Mouse (Mus musculus) brown adipose tissue, adult 24 weeks (tissue): ENCODE measurements around the gene Zfyve21. TPM values are rescaled to one million over a fixed set of nuclear protein-coding genes. Genes with fewer than 3 reads are reported as not detected.

ENCODE experiments used
- H3K27ac ChIP-seq: fragments of 200-500 bp; replicated peaks from 2 replicates; pipeline ENCODE4 v1.5.1; 2012; ENCODE audit warnings: low read depth, mild to moderate bottlenecking, low read length
- H3K4me1 ChIP-seq: fragments of 200-500 bp; 2 replicates; pipeline ENCODE4 v1.6.1; 2012; ENCODE audit warnings: low read length, mixed read lengths; ENCODE audit not compliant: control insufficient read depth, insufficient read depth, insufficient read length
- H3K4me3 ChIP-seq: fragments of 200-500 bp; 2 replicates; pipeline ENCODE4 v1.5.1; 2012; ENCODE audit warnings: low read depth, mild to moderate bottlenecking, low read length, moderate library complexity; ENCODE audit not compliant: insufficient read depth
- polyA plus RNA-seq: library from polyadenylated mRNA; stranded (reverse); fragments of >200 nt; gene quantifications from 2 replicates; pipeline ENCODE4 v1.2.4, GENCODE M21; 2012; ENCODE audit not compliant: missing spikeins, insufficient read depth, insufficient read length

The Zfyve21 gene
- 36.1 and 41.4 TPM in 2 replicates for polyA plus RNA-seq

DNA sequence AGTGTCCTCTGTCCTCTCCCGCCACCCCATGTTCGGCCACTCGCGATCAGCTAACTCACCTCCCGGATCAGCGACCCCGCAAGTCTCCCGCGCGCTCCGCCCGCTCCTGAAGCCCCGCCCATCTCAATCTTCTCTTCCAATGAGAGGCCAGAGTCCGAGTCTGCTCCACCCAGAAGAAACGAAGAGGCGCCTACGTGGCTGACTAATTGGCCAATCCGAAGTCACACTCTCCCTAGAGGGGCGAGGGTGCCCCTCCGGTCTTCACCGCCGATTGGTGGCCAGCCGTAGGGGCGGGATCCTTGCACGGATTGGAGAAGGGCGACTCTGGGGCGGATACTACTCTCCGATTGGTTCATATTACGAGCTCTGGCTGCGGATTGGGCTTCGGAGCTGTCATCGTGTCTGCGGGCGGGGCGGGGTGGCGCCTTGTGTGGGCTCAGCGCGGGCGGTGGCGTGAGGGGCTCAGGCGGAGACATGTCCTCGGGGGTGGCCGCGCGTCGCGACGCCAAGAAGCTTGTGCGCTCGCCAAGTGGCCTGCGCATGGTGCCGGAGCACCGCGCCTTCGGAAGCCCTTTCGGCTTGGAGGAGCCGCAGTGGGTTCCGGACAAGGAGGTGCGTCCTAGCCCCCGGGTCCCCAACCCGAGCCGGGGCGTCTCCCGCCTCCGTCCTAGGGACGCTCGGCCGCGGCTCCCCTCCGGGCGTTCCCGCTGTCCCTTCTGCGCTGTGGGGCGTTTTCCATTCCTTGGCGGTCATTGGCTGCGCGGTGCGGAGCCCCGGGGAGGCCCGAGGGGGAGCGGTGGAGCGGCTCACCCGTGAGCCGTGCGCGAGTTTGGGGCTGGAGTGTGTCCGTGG, at the start of gene Zfyve21, which contains the start of gene Xrcc3:
TSS of gene Zfyve21 (plus strand) at position 405 of the 852 bp plus-strand sequence.
TSS of gene Xrcc3 (minus strand) at position 108 of the 852 bp plus-strand sequence.
- Histone ChIP-seq H3K4me1 (no peaks in the 10 kb centered on the region; the same call in 1 of the 2 replicates), H3K27ac (peak within 1 kb of the TSS; percentile 54), H3K4me3 (peak within 1 kb of the TSS; percentile 78)

DNA sequence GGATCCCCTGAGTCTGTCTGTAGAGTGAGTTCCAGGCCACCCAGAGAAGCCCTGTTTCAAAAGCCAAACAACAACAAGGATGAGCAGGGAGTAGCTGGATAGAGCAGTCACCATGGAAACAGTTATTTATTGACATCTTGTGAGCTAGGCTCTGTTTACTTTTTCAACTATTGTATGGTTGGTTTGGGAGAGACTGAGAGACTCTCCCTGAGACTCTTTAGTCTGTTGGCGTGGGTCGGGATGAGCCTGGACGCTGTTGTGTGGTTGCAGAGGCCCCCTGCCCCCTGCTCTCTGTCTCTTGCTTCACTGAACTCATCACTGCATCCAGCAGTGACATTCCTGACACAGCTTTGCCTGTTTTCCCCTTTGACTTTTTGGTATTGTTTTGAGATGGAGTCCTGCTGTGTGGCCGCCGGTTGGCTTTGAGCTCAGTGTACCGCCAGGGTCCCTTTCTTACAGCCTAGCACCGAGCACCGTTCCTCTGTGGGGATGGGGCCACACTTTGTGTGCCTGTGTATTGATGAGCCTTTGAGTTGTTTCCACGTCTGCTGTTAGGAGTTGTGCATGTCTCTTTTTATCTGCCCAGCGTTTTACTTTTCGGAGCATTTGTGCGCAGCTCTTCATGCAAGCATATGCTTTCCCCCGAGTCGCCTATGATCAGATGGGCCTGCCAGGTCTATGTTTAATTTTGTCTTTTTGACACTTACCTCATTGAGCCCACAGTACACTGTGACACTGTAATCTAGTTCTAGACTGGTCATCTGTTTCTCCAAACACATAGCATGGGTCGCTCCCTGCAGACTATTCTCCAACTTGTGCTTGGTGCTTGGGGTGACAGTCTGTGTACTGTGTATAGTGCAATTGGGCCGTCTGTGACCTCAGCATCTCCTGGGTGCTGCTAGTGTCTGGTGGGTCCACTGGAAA, 47.4 kb upstream of the Zfyve21 start:
- no peak overlapping the region for H3K4me3 ChIP-seq
- H3K27ac ChIP-seq = no peak overlapping the region
- peaks cover 25% of the 10 kb centered on the region for H3K4me1 ChIP-seq

DNA sequence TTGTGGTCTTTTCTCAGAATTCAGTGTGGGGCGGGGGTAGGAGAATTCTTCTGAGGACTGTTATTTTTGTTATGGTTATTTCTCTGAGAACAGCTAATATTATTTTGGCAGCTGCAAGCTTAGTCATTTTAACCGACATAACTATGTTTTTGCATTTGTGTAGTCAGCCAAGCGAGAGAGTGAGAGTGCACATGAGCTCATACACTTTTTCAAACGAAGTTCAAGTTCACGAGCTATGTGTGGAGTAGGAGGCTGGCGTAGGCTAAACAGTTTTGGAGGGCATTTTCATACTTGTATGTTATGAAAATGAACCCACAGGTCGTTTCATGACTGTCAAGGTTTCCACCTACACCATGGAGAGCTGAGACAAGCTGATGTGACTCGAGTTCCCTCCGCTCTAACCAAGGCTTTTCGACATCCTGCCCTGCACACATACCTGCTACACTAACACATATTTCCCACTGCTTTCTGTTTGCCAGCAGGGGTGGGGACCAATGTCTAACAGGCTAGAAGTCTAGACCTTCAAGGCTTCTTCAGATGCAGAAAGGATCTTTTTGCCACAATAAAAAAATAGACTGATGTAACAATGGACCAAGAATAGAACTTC, 45.5 kb upstream of the Zfyve21 start:
- H3K27ac ChIP-seq = no peak overlapping the region
- H3K4me3 ChIP-seq = no peak overlapping the region
- peaks cover 20% of the 10 kb centered on the region for H3K4me1 ChIP-seq

DNA sequence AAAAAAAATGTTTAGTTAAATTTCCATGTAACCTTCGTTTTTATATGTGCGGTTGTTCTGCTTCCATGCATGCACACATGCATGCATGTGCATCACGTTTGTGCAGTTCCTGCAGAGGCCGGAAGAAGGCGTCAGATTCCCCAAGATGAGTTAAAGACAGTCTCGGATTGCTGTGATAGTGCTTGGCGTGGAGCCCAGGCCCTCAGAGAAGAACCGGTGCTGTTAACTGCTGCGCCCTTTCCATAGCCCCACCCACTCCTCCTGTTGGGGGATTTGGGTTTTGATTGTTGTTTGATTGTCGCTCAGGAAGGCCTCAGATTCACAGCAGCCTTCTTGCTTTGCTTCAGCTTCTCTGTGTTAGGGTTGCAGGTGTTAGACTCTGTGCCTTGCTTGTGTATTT, 44.7 kb upstream of the Zfyve21 start:
- Histone ChIP-seq H3K4me3 (no peak overlapping the region), H3K4me1 (peaks cover 20% of the 10 kb centered on the region), H3K27ac (peak overlapping the region; percentile 36; the same call in 1 of the 2 replicates)

DNA sequence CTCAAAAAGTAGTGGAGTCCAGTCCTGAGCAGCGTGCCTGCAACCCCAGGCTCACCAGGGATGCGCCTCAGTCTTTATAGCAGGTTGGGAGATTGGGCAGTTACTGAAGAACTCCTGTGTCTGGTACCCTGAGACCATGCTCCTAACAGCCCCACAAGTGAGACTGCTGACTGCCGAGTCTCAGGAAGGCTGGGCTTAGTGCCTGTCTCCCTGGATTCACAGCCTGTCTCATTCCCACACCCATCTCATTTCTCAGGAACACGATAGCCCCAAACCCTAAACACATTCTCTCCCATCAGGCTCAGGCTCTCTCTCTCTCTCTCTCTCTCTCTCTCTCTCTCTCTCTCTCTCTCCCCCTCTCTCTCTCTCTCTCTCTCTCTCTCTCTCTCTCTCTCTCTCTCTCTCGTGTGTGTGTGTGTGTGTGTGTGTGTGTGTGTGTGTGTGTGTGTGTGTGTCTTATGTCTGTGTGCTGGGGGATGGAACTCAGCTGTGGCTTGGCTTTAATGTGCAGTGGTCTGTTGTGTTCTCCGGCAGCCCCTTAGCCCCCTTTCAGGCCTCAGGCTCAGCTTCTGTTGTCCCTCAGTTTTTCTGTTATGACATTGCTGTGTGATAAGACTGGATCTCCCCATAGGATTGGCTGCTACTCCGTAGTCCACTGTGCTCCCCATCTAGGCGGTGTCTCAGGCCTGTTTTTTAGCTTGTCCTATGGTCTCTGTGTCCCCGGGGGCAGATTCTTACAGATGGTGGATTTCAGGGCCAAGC, 44.0 kb upstream of the Zfyve21 start:
- peaks cover 20% of the 10 kb centered on the region for H3K4me1 ChIP-seq
- H3K4me3 ChIP-seq = no peak overlapping the region
- peak overlapping the region; percentile 36; the same call in 1 of the 2 replicates for H3K27ac ChIP-seq

GRCm38 (mm10) chr12:111770651-111771050, 43.3 kb upstream of the Zfyve21 start:
- peaks cover 18% of the 10 kb centered on the region for H3K4me1 ChIP-seq
- H3K4me3 ChIP-seq = no peak overlapping the region
- 0 out of 2 replicates have a peak overlapping the region, but pooled peaks have one; percentile 31 for H3K27ac ChIP-seq

- Histone ChIP-seq H3K4me3 (no peak overlapping the region), H3K27ac (no peak overlapping the region), H3K4me1 (peaks cover 15% of the 10 kb centered on the region)
Measured at GRCm38 (mm10) chr12:111774156-111774555, 39.8 kb upstream of the Zfyve21 start.

DNA sequence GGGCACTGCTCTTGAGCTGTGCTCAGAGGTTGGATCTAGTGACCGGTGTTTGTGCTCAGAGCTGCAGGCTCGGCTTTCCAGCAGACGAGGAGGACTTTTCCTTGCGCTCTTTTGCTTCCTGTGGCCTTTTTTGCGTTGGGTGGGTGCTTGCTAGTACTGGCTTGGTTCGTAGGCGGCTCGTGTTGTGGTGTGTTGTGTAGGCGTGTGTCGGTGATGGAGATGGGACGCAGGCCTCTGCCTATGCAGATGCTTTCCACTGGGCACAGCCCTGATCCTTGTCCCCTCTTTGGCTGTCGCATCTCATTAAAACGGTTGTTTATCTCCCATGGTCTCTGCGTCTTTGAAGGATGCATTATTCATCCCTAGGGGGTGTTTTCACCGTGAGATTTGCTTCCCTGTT, 39.1 kb upstream of the Zfyve21 start:
- Histone ChIP-seq H3K4me3 (no peak overlapping the region), H3K4me1 (peaks cover 11% of the 10 kb centered on the region), H3K27ac (no peak overlapping the region)

- Histone ChIP-seq H3K4me1 (peaks cover 4% of the 10 kb centered on the region; the same call in 1 of the 2 replicates), H3K27ac (peak overlapping the region; percentile 72), H3K4me3 (no peak overlapping the region)
Measured at GRCm38 (mm10) chr12:111777919-111778318, 36.1 kb upstream of the Zfyve21 start.

GRCm38 (mm10) chr12:111779544-111779943, 34.4 kb upstream of the Zfyve21 start:
- peaks cover 4% of the 10 kb centered on the region; the same call in 1 of the 2 replicates for H3K4me1 ChIP-seq
- H3K4me3 ChIP-seq = no peak overlapping the region
- no peak overlapping the region for H3K27ac ChIP-seq

- Histone ChIP-seq H3K4me1 (no peaks in the 10 kb centered on the region; the same call in 1 of the 2 replicates), H3K4me3 (no peak overlapping the region), H3K27ac (no peak overlapping the region)
Measured at GRCm38 (mm10) chr12:111785174-111785573, 28.8 kb upstream of the Zfyve21 start.

GRCm38 (mm10) chr12:111787015-111787414, 27.0 kb upstream of the Zfyve21 start:
- Histone ChIP-seq H3K27ac (no peak overlapping the region), H3K4me3 (no peak overlapping the region), H3K4me1 (no peaks in the 10 kb centered on the region)

- H3K27ac ChIP-seq = no peak overlapping the region
Measured at GRCm38 (mm10) chr12:111790090-111790489, 23.9 kb upstream of the Zfyve21 start.

DNA sequence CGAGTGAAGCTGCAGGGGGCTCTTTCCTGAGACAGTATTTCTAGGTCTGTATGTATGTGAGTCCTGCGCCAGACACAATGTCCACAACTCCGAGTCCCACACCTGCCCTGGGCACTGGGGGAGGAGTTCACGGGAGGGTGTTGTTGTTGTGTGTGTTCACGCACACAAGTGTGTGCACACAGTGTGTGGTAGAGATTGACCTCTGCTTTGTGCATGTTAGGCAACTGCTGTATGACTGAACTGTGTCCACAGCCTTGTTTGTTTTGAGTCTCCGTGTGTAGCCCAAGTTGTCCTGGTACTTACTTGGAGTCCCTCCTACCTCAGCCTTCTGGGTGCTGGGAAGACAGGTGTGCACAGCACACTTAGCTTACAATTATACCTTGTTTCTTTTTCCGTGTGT, 23.3 kb upstream of the Zfyve21 start:
- Histone ChIP-seq H3K4me1 (peaks cover 7% of the 10 kb centered on the region; the same call in 1 of the 2 replicates), H3K4me3 (no peak overlapping the region), H3K27ac (no peak overlapping the region)

More at GRCm38 (mm10) chr12:111790090-111790489, 23.9 kb upstream of the Zfyve21 start:
- Histone ChIP-seq H3K4me3 (no peak overlapping the region), H3K4me1 (peaks cover 7% of the 10 kb centered on the region; the same call in 1 of the 2 replicates)
